Mouse (Mus musculus) cerebellum, adult 9-10 months (tissue): ENCODE results near the gene Ptpn7.
"Not testable (repeated sequence)": the region's sequence is repeated elsewhere in the genome, so short reads cannot be mapped to it uniquely, and the experiment has no call there.

ENCODE experiments used
- DNase-seq: peaks from one replicate; pipeline ENCODE4 v3.0.0; 2022

Gene Ptpn7

GRCm38 (mm10) chr1:135159556-135160123, 27.1 kb downstream of the Ptpn7 start:
- DNase-seq, result no peak

GRCm38 (mm10) chr1:135160411-135161050, 28.0 kb downstream of the Ptpn7 start:
- DNase-seq, result no peak

GRCm38 (mm10) chr1:135162720-135163119, 30.2 kb downstream of the Ptpn7 start:
- no peak for DNase-seq

GRCm38 (mm10) chr1:135167435-135167834, 34.9 kb downstream of the Ptpn7 start, which contains the start of gene Gpr37l1:
Gene Gpr37l1, minus strand, starts transcription at chr1:135167681.
- DNase-seq, result no peak

DNA sequence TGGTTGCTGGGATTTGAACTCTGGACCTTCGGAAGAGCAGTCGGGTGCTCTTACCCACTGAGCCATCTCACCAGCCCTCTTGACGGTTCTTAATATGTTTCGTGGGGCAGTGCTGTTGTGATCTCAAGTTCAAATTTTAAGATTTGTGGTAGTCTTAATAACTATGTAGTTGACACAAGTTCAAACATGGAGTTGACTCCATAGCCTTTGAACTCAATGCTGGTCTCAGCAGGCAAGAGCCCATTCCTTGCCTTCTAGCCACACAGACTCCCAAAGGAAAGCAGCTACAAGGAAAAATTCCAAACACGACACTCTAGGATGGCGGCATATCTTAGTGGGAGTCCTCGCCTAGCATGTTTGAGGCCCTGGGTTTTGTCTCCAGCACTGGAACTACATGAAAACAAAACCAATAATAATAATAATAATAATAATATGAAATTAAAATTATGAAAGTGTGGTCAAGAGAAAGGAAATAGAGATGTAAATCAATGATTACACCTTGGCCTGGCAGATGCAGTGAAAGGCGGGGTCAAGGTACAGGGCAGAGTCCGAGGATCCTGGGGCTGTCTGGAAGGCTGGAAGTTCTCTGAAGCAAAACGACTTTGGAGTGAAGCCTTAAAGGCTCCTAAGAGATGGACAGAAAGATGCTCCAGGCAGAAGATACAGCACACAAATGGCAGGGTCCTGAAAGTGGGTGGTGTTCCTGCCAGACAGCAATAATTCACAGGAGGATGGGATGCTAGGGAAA, 36.1 kb downstream of the Ptpn7 start:
- DNase-seq, result no peak

- DNase-seq, result no peak
These were observed 37.2 kb downstream of the Ptpn7 start for GRCm38 (mm10) chr1:135169556-135170224.

DNA sequence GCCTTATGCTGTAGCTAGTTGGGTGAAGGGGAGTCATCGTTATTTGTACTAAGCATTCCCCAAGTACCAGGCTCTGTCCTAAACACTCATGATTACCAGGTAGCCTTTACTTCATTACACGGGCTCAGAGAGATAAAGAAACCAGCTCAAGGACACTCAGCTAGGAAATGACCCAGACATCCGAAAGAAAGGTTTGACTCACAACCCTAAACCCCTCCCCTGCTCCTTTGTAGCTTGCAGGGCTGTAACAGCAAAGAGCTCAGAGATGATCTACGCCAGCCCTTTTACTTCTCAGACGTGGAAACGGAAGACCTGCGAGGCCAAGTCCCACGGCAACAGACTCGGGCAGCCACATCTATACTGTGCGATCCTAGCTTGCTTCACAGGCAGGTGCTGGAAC, 37.8 kb downstream of the Ptpn7 start:
- DNase-seq, result no peak

- DNase-seq, result no peak
These were observed 38.7 kb downstream of the Ptpn7 start for GRCm38 (mm10) chr1:135171202-135171601.

DNA sequence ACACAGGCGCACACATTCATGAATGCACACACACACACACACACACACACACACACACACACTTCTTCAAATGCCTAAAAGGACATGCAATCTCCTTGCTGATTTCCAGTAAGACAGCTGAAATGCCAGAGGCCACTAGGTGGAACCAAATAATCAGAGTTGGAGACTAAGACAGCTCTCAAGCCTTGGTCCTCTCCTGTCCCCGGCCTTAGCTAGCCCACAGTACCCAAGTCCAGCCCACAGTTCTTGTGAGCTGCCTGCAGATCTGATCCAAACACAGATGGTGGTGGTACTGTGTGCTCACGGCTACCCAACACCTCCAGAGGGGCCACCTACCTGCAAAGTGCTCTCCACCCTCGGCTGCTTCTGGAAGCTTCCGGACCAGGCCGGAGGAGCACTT, 39.5 kb downstream of the Ptpn7 start:
- peak; percentile 72 for DNase-seq

GRCm38 (mm10) chr1:135173311-135173710, 40.8 kb downstream of the Ptpn7 start:
- no peak for DNase-seq

- DNase-seq, result no peak
These were observed 42.7 kb downstream of the Ptpn7 start for GRCm38 (mm10) chr1:135175176-135175575.

- no peak for DNase-seq
These were observed 45.2 kb downstream of the Ptpn7 start for GRCm38 (mm10) chr1:135177724-135178123.

DNA sequence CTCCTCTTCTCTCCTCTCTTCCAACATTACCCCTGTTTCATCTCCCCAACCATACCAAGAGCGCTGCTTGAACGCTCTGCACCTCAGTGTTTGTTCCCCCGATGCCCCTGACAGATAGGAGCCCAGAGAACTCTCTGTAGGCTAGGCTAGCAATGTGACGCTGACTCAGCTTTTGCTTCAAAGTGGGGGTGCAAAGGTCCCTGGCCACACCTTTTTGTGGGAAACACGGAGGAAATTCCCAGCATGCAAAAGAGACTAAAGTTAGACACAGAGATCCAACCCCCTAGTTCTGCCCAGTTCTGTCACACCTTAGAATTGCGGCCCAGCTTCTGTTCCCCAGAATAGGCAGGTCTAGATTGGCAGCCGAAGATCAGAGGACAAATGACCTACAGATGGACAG, 46.4 kb downstream of the Ptpn7 start:
- no peak for DNase-seq

- no peak for DNase-seq
These were observed 48.3 kb downstream of the Ptpn7 start for GRCm38 (mm10) chr1:135180830-135181229.

DNA sequence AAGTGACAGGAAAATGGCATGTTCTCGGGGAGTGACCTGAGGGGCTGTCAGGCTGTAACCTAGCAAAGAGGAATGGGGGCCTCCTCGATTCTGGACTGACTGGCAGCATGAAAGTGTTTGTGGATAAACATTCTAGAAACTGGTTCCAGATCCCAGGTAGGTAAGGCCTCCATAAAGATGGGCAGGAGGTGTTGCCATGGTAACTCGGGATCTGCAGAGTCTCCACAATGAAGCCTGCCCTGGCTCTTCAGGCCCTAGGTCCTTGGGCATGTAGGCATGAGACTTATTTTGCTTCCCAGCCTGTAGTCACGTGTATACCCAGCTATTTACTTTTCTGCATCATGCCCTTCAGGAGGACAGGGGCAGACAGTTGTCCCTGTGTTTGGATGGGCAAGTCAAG, 48.8 kb downstream of the Ptpn7 start:
- no peak for DNase-seq

GRCm38 (mm10) chr1:135181880-135182623, 49.6 kb downstream of the Ptpn7 start:
- no peak for DNase-seq

DNA sequence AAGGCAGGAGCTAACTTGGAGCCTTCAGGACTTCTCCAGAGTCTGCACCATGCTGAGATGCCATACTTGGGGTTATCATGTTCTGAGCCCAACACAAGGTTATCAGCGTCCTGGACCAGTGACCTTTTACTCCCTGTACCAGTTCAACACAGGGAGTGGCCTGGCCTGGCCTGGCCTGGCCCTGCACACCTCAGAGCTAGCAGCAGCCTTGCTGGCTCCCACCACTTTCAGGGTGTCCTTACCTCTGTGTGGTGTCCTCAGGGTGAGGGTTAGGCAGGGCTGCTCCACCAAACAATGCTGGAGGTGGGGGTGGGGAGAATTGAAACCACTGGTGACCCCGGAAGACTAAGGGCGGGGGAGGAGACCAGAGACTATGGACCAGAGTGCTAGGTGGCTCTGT, 50.5 kb downstream of the Ptpn7 start:
- DNase-seq, result no peak

DNA sequence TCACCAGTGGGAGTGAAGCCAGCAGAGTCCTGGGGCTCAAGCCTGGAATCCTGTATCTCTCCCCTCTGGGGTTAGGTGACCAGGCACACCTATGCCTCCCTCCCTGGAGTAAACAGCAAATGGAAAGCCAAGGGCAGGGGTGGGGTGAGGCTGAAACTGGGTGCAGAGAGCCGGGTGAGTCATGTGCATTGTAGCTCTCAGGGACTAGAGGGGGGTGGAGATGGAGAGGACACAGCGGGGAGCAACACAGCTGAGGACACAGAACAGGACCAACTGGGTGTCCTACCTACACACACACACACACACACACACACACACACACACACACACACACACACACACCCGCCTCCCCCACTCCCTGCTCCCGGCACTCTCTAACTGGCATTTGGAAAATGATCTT, 50.9 kb downstream of the Ptpn7 start:
- no peak for DNase-seq

DNA sequence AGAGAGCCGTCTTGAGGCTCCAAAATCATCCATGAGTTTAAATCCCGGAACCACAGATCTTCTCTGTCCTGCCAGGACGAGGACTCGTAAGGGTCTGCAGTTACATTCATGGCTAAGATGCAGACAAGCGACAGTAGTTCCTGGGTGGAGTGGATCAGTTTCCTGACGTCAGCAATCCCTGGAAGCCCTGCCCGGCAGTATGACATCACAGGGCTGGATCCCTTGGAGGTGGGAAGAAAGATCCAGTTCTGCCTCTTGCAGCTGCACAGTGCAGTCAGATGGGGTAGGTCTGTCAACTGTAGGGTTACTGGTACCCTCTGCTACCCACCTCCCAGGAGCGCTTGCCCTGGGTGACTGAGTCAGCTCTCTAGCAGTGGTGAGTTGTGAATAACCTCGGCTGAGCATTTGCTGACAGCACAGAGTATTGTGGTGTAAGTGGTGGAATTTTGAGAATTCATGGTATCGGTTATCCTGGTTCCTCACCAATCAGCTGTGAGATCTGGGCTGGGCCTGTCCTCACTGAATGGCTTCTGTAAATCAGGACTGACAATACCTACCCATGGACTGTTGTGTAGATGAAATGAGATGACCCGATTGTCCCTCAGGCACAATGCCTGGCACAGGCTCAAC, 51.6 kb downstream of the Ptpn7 start:
- no peak for DNase-seq

DNA sequence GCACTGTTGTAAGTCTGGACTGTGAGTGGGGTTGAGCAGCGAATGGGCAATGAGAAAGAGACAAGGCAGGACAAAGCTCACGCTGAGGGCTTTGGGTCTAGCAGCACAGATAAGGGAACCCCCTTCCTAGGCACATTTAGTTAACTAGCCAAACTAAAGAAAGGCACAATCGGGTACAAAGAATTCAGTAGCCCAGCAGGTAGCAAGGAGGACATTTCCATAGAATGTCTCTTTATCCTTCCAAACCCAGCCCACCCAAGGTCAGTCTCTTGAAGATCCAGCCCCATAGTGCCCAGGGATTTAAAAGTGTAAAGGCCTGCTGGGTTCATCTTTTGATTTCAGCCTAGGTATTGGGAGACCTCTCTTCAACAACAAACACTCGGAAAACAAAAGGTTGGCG, 53.4 kb downstream of the Ptpn7 start:
- no peak for DNase-seq

GRCm38 (mm10) chr1:135186427-135186826, 53.9 kb downstream of the Ptpn7 start:
- DNase-seq, result no peak

GRCm38 (mm10) chr1:135187016-135187415, 54.5 kb downstream of the Ptpn7 start:
- not testable (repeated sequence) for DNase-seq
